Mouse (Mus musculus) liver, adult 2 months (tissue): Measurements from ENCODE around the gene Vti1a.

ENCODE experiments used
- CTCF ChIP-seq: fragments of 200-500 bp; IDR thresholded peaks from 2 replicates; pipeline ENCODE4 v1.5.1; 2011; ENCODE audit warnings: low read depth, low read length, control low read depth
- POLR2A ChIP-seq: fragments of 200-500 bp; IDR thresholded peaks from 2 replicates; pipeline ENCODE4 v1.6.1; 2011; ENCODE audit warnings: low read length, control low read depth; ENCODE audit not compliant: insufficient read depth; ENCODE audit errors: extremely low read depth

DNA sequence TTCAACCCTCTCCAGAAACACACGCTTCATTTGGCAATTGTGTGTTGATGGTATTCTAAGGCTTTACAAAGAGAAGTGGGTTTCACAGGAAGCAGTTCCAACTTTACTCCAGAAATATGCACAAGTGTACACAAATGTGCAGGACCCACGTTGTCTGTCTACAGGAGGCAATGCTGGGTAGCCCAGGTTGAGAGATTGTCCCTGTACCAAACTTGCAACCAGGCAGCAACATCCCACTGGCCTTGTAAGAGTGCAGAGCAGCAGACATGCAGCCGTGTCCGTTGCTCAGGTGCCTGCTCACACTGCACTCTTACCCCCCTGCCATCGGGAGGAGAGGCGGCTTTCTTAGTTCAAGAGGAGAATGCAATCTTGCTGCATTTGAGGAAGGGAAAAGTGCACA lies 133.4 kb downstream of the Vti1a start:
- no peak for TF ChIP-seq CTCF
- no peak for TF ChIP-seq POLR2A
